Mouse (Mus musculus) cerebellum, adult 11-12 months (tissue): ENCODE data around the gene Asl.
A peak's percentile ranks its signal among the peaks of the same experiment; 100 is the strongest.
"Not testable (repeated sequence)": the region's sequence is repeated elsewhere in the genome, so short reads cannot be mapped to it uniquely, and the experiment has no call there.

Experiments
- DNase-seq: peaks from one replicate; pipeline ENCODE4 v3.0.0; 2022

The Asl gene

DNA sequence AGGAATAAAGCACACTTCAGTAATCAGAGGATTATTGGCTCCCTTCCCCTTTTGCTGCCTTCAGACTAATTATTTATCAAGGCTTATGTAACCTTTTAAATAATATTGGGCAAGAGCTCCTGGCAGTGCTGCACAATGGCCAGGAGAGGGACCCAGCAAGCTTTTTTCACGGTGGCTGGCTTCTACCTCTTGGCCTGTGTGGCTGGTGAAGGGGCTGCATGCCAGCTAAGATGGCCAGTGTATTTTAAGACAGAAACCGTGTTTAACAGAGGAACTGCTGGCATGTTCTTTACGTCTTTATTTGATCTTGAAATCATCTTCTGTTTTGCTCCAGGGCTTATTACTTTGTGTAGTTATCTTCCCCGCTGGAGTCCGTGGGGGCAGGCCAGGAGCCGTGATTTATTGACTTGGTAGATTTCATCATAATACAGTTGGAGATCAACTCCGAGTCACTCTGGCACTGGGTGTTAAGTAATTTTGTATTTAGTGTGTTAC is 15.2 kb upstream of the Asl start:
- peak; percentile 86 for DNase-seq

GRCm38 (mm10) chr5:130043741-130044140 is 14.7 kb upstream of the Asl start:
- no peak for DNase-seq

GRCm38 (mm10) chr5:130041262-130041661 is 12.2 kb upstream of the Asl start:
- no peak for DNase-seq

DNA sequence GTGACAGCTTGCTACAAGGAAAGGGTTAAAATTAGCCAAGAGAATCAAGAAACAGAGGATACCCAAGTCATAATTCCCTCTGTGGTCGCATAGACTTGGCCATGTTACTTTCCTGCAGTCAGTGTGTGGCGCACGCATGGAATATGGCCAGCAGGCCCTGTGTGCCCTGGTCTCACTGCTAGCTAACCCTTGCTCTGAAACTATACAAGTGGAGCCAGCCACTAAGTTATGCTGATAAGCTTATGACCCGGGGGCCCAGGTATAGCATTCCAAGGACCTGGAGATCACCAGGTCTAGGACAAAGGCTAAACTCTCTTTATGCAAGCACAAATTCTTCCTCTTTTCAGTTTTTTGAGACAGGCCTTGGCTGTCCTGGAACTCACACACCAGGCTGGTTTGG is 11.8 kb upstream of the Asl start:
- DNase-seq = no peak

GRCm38 (mm10) chr5:130037752-130038455 is 8.9 kb upstream of the Asl start:
- DNase-seq = peak; percentile 60

DNA sequence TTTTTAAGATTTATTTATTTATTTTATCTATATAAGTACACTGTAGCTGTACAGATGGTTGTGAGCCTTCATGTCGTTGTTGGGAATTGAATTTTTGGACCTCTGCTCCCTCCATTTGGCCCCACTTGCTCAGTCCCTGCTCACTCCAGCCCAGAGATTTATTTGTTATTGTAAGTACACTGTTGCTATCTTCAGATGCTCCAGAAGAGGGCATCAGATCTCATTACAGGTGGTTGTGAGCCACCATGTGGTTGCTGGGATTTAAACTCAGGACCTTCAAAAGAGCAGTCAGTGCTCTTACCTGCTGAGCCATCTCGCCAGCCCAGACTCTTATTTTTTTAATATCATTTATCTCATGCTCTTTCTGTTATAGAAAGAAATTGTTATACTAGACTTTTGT is 7.3 kb upstream of the Asl start:
- DNase-seq = not testable (repeated sequence)

DNA sequence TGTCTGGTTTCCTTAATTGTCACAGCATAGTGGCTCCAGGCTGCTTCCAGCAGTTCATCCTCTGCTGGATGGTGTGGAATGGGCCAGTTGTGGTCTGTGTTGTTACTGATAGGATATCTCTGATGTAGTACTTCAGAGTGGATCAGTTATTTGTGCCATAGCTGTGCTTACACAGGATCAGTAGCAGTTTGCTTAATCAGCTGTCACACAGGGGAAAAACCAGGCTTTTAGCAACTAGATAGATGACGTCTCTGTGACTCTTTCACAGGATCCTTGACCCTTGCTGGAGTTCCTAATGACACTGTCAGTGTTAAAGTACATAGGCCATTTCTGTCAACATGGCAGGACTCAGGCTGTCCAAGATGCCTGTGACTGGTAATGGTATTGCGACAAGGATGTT is 4.8 kb upstream of the Asl start:
- no peak for DNase-seq

- no peak for DNase-seq
Observed at GRCm38 (mm10) chr5:130031410-130032390, 2.7 kb upstream of the Asl start.

GRCm38 (mm10) chr5:130027696-130028095 is 1.4 kb downstream of the Asl start:
- DNase-seq = no peak

- DNase-seq = no peak
Observed at GRCm38 (mm10) chr5:130027134-130027533, 1.9 kb downstream of the Asl start.

DNA sequence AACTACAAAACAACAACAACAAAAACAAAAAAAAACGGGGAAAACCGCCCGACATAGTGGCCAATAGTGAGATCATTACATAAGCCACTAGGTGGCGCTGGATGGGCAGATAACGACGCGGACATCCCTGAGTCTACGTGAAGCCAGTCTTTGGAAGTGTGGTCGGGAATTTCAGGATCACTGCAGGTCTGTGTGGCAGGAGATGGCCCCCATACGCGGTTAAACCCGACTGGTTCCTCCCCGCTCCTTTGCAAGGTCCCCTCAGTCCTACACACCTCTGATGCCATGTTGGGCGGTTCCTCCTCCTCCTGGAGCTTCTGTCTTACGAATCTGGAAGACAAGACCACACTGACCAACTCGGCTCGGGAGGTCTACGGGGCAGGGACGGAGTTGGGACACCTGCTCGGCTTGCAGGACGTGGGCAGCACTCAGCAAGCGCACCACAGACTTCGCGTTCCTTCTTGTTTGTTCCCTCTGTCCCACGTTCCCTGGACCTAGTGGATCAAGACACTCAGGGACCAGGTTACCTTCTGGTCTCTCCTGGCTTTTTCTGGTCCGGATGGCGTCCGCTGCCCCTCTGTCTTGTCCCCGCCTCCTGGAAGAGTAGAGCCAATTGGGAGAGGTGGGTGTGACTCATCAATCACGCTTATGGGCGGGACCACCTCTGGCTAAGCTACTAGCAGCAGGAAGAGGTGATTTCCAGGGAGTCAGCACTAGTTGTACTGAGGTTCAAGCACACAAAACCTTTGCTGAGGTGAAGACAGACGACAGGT is 5.1 kb downstream of the Asl start:
- DNase-seq = peak; percentile 77

- no peak for DNase-seq
Observed at GRCm38 (mm10) chr5:130023067-130023766, 5.8 kb downstream of the Asl start.

- DNase-seq = no peak
Observed at GRCm38 (mm10) chr5:130022366-130022765, 6.7 kb downstream of the Asl start.

DNA sequence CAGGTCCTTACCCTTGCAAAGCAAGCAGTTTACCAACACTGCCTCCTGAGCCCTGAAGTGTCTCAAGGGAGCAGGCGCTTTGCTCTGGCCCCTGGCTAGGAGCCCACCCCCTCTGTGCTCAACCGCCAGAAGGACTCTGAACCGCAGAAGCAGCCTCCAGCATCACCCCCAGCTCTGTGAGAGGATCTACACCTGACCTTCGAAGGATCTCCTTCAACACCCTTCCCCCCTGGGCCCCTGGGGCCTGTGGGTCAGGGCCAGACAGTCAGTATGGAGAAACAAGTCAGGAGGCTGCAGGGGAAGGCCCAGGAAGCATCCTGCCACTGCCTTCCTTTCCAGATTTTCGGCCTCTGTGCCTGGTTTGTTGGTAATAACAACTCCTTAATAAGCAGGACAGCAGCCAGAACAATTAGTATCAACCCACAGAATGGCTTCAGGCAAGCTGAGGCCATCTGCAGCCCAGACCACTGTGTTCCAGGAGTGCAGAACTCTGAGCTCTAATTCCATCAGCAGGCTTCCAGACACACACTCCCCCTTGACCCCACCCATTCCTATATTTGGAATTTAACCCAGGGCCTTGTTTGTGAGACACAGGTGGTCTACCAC is 7.6 kb downstream of the Asl start:
- no peak for DNase-seq

DNA sequence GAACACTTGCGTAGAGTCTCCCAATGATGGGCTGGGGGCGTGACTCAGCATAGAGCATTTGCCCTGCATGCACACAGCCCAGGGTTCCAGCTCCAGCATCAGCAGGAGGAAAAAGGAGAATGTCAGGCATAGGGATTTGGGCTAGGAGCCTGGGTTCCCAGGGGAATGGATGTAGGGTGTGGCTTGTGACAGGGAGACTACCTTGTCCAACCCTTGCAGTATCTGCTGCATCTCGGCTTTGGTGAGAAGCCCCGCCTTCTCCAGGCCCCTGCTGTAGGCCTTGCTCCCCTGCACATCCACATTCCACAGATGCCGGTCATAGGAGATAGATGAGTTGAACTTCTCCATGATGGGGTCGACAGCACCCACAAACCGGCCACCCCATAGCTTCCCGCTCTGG is 9.6 kb downstream of the Asl start:
- DNase-seq = no peak

- DNase-seq = no peak
Observed at GRCm38 (mm10) chr5:130015104-130015503, 13.9 kb downstream of the Asl start.

- DNase-seq = no peak
Observed at GRCm38 (mm10) chr5:130010961-130011360, 18.1 kb downstream of the Asl start.

DNA sequence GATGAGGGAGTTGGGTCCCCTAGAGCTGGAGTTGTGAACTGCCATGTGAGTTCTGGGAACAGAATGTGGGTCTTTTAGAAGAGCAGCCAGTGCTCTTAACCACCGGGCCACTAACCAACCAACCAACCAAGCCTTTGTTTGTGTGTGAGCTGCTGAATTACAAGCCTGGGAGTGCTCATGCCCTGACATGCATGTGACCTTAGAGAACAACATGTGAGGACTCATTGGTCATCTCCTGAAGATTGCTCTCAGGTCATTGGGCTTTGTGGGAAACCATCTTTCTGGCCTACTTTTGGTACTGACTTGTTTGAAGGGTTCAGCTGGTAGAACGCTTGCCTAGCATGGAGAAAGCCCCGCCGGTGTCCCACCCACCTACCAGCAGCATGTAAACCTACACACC is 19.3 kb downstream of the Asl start:
- DNase-seq = no peak

GRCm38 (mm10) chr5:130008034-130008590 is 20.9 kb downstream of the Asl start:
- DNase-seq = no peak

- no peak for DNase-seq
Observed at GRCm38 (mm10) chr5:130007344-130007743, 21.7 kb downstream of the Asl start.

DNA sequence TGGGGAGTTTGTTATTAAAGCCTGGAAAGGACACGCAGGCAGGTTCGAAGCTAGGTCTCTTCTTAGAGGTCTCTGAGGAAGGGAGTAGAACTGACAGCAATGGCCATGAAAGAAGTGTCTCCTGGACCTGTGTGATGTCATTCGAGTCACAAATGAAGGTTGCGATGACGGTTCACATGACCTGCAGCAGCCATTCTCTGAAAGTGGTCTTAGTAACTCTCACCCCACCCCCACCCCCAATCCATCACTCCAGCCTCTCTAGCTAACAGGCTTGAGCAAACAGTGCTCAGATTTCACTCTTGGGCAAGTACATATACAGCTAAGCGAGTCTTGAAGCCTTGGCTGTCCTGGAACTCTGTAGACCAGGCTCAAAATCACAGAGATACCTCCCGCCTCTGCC is 25.8 kb downstream of the Asl start:
- no peak for DNase-seq
